Mouse (Mus musculus) limb, embryonic 10.5 days (tissue): ENCODE measurements around the gene BC049352. TPM values are rescaled to one million over a fixed set of nuclear protein-coding genes. Genes with fewer than 3 reads are reported as not detected.

Source experiments
- DNase-seq: peaks from one replicate; pipeline ENCODE4 v3.0.0-alpha.2; 2017; ENCODE audit warnings: low spot score
- H3K27ac ChIP-seq: fragments of 300-500 bp; sonication (generic); 2 replicates; pipeline ENCODE4 v1.5.1; 2016; ENCODE audit warnings: mild to moderate bottlenecking
- H3K27me3 ChIP-seq: fragments of 300-500 bp; sonication (generic); 2 replicates; pipeline ENCODE4 v1.6.1; 2016; ENCODE audit warnings: low read depth, mild to moderate bottlenecking; ENCODE audit not compliant: poor library complexity, severe bottlenecking
- H3K36me3 ChIP-seq: fragments of 300-500 bp; sonication (generic); 2 replicates; pipeline ENCODE4 v1.6.1; 2016; ENCODE audit warnings: mild to moderate bottlenecking, moderate library complexity
- H3K4me1 ChIP-seq: fragments of 300-500 bp; sonication (generic); 2 replicates; pipeline ENCODE4 v1.6.1; 2016
- H3K4me3 ChIP-seq: fragments of 300-500 bp; sonication (generic); 2 replicates; pipeline ENCODE4 v1.5.1; 2016; ENCODE audit warnings: mild to moderate bottlenecking, moderate library complexity
- H3K9me3 ChIP-seq: fragments of 300-500 bp; sonication (generic); replicated peaks from 2 replicates; pipeline ENCODE4 v1.6.1; 2016; ENCODE audit warnings: mild to moderate bottlenecking
- WGBS: fragments of 180-500 bp; shearing (Covaris S2); methylation state at CpG from one replicate; pipeline ENCODE4 v1.1.7; 2016; 5-methylcytosine and 5-hydroxymethylcytosine counted together
- polyA plus RNA-seq: library from polyadenylated mRNA; unstranded; fragments of >200 nt; fragmentation: Nextera tagmentation; extraction: Ambion mirVana; gene quantifications from 2 replicates; pipeline ENCODE4 v1.2.1, GENCODE M21; 2016

The BC049352 gene
- polyA plus RNA-seq, 1 experiment from 2014 or later, result not detected

GRCm38 (mm10) chr9:45236744-45237143 is 54.9 kb downstream of the BC049352 start:
- Histone ChIP-seq H3K27ac (no peak overlapping the region), H3K4me3 (no peak overlapping the region), H3K27me3 (no peaks in the 10 kb centered on the region), H3K9me3 (no peaks in the 10 kb centered on the region), H3K4me1 (no peaks in the 10 kb centered on the region), H3K36me3 (no peaks in the 10 kb centered on the region)
- 63% methylated on average over 7 of the region's 7 CpGs for WGBS
- no peak for DNase-seq

DNA sequence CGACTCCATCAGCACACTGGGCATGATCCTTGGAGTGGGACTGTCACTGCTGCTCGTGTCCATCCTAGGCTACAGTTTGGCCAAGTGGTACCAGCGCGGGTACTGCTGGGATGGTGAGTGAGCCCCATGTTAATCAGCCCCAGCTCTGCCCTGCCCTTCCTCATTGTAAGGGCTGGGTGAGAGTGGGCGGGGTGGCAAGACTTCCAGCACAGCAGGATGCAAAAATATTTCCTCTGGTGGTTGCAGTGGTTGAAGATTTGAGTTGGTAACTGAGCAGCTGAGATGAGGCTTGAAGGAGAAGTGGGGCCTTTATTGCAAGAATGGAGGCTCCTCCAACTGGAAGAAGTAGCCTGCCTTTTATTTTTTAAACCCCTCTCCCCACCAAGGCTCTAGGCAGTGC is 59.6 kb downstream of the BC049352 start:
- 80% methylated on average over 5 of the region's 5 CpGs for WGBS
- Histone ChIP-seq H3K36me3 (no peaks in the 10 kb centered on the region), H3K27me3 (no peaks in the 10 kb centered on the region), H3K4me1 (no peaks in the 10 kb centered on the region), H3K4me3 (no peak overlapping the region), H3K9me3 (no peaks in the 10 kb centered on the region), H3K27ac (no peak overlapping the region)
- DNase-seq, result no peak

DNA sequence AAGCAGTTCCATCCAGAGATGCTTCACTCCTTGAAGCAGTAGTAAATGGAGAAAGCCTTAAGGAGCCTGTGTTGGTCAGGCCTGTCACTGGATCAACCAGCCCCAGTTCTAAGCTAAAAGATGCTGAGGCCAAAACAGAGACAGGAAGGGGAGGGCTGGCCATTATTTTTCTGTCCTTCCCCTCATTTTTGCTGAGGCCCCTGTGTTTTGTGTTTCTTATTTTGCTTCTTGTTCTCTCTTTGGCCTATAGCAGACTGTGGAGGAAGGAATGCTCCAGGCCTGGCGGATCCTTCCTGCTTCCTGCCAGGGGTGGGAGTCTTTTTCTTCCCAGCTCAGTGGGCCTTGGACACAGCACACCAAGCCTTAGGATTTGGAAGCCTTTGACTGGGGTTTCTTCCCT is 63.6 kb downstream of the BC049352 start:
- no peak overlapping the region for H3K4me3 ChIP-seq
- H3K36me3 ChIP-seq, result no peaks in the 10 kb centered on the region
- no peak for DNase-seq
- H3K4me1 ChIP-seq, result no peaks in the 10 kb centered on the region
- H3K27ac ChIP-seq, result no peak overlapping the region
- H3K9me3 ChIP-seq, result no peaks in the 10 kb centered on the region
- H3K27me3 ChIP-seq, result no peaks in the 10 kb centered on the region
- WGBS, result 77% methylated on average over 1 of the region's 1 CpGs

DNA sequence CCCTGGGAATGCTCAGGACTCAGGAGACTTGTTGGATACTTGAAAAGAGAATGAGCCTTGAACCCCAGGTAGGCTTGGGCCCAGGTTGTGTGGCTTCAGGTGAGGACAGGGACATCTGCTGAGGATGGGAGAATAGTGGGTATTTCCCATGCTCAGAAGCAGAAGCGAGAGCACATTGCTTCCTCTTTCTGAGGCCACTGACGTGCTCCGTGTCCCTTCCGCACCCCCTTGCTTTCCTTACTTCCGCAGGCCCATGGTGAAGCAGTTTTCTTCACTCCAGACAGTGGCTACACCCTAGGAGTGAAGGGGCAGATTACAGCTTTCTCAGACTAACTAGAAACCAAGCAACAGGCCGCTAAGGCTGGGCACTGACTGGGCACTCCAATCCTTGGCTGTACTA is 64.3 kb downstream of the BC049352 start:
- 89% methylated on average over 6 of the region's 6 CpGs for WGBS
- no peak for DNase-seq
- Histone ChIP-seq H3K27ac (no peak overlapping the region), H3K4me3 (no peak overlapping the region), H3K4me1 (no peaks in the 10 kb centered on the region), H3K27me3 (no peaks in the 10 kb centered on the region), H3K36me3 (no peaks in the 10 kb centered on the region), H3K9me3 (no peaks in the 10 kb centered on the region)

GRCm38 (mm10) chr9:45247536-45247935 is 65.7 kb downstream of the BC049352 start:
- Histone ChIP-seq H3K4me3 (no peak overlapping the region), H3K36me3 (no peaks in the 10 kb centered on the region), H3K27ac (no peak overlapping the region), H3K27me3 (no peaks in the 10 kb centered on the region), H3K9me3 (no peaks in the 10 kb centered on the region), H3K4me1 (no peaks in the 10 kb centered on the region)
- 66% methylated on average over 2 of the region's 2 CpGs for WGBS
- DNase-seq, result no peak

- H3K27ac ChIP-seq, result no peak overlapping the region
- H3K4me1 ChIP-seq, result peaks cover 8% of the 10 kb centered on the region
- DNase-seq, result no peak
- H3K9me3 ChIP-seq, result no peaks in the 10 kb centered on the region
- H3K4me3 ChIP-seq, result no peak overlapping the region
- no peaks in the 10 kb centered on the region for H3K27me3 ChIP-seq
- no peaks in the 10 kb centered on the region for H3K36me3 ChIP-seq
- 85% methylated on average over 7 of the region's 7 CpGs for WGBS
Observed at GRCm38 (mm10) chr9:45250306-45250705, 68.5 kb downstream of the BC049352 start.

DNA sequence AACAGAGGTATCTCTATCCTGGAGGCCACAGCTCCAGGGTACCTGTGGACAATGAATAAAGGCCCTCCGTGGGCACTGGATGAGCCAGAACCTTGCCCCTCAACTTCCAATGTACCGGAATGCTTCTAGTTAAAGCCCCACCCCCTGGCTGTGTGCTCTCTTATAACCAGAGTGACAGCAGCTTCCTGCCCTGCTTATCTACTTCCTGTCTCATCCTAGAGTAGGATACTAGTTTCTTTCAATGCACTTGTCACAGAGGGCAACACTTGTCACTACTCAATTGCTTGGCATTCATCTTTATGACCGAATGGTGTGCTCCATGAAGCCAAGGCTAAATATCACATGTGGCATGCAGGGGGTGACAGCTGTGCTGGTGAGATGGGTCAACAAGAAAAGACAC is 69.5 kb downstream of the BC049352 start:
- no peaks in the 10 kb centered on the region for H3K27me3 ChIP-seq
- no peak for DNase-seq
- H3K9me3 ChIP-seq, result no peaks in the 10 kb centered on the region
- WGBS, result 84% methylated on average over 3 of the region's 3 CpGs
- H3K4me3 ChIP-seq, result no peak overlapping the region
- no peak overlapping the region for H3K27ac ChIP-seq
- H3K36me3 ChIP-seq, result no peaks in the 10 kb centered on the region
- H3K4me1 ChIP-seq, result peaks cover 8% of the 10 kb centered on the region

DNA sequence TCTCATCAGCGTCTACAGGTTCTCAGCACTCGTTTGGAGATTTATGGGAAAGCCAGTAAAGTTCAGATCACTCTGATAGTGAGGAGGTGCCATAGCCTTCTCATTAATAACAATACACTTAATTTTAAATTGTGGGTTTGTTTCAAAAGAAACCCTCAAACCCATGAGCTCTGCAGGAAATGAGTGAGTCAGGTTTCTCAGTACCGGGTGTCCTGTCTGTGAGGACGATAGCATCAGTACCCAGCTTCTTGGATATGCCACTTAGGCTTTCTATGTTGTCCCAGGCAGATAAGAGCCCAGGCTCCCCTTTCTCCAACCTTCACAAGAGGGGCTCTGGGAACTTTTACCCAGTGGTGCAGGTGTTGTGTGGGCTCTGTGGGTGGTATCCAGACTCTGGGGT is 70.2 kb downstream of the BC049352 start:
- H3K4me3 ChIP-seq, result no peak overlapping the region
- 73% methylated on average over 4 of the region's 4 CpGs for WGBS
- no peaks in the 10 kb centered on the region for H3K36me3 ChIP-seq
- H3K27me3 ChIP-seq, result no peaks in the 10 kb centered on the region
- peaks cover 8% of the 10 kb centered on the region for H3K4me1 ChIP-seq
- H3K27ac ChIP-seq, result no peak overlapping the region
- no peak for DNase-seq
- H3K9me3 ChIP-seq, result no peaks in the 10 kb centered on the region

DNA sequence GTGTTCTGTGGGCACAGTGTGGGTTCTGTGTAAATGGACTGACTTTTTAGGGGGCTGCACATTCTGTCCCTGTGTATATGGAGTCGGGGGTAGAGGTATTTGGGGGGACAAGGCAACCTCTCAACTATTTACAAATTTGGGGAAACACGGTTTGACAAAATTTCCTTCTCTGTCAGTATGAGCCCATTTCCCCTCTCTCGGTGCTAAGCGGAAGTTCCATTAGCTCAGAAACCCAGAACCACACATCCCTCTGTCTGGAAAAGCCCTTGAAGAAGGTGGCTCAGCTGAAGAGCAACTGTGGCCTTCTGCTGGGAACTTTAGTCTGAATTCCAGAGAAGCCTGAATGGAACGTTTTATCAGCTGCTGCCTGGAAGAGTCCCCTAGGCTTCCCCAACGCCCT is 70.6 kb downstream of the BC049352 start:
- no peaks in the 10 kb centered on the region for H3K9me3 ChIP-seq
- peaks cover 8% of the 10 kb centered on the region for H3K4me1 ChIP-seq
- no peak overlapping the region for H3K27ac ChIP-seq
- WGBS, result 80% methylated on average over 6 of the region's 6 CpGs
- H3K36me3 ChIP-seq, result no peaks in the 10 kb centered on the region
- DNase-seq, result no peak
- no peak overlapping the region for H3K4me3 ChIP-seq
- H3K27me3 ChIP-seq, result no peaks in the 10 kb centered on the region

GRCm38 (mm10) chr9:45254021-45254420 is 72.2 kb downstream of the BC049352 start:
- no peaks in the 10 kb centered on the region for H3K36me3 ChIP-seq
- no peaks in the 10 kb centered on the region for H3K9me3 ChIP-seq
- H3K27ac ChIP-seq, result no peak overlapping the region
- whole genome bisulfite sequencing, result 36% methylated on average over 6 of the region's 6 CpGs
- H3K4me1 ChIP-seq, result peaks cover 8% of the 10 kb centered on the region
- H3K4me3 ChIP-seq, result no peak overlapping the region
- DNase-seq, result no peak
- H3K27me3 ChIP-seq, result no peaks in the 10 kb centered on the region

DNA sequence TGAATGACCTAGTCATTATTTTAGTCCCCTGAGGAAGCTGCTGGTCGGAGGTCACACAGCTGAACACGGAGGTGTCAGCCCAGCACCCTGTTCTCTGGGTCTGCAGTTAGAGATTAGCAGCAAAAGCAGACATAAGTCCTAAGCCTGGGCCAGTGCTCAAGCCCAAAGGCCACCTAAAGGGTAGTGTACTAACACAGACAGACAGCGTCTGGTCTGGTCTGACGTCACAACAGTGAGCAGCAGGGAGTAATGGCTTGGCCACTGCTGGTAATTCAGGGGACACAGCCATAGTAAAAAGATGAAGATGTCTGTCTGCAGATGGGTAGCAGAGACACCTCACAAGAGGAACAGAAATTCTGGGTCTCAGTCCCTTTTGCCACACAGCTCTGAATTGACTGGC is 72.8 kb downstream of the BC049352 start:
- Histone ChIP-seq H3K9me3 (no peaks in the 10 kb centered on the region), H3K36me3 (no peaks in the 10 kb centered on the region), H3K27me3 (no peaks in the 10 kb centered on the region), H3K4me1 (peaks cover 8% of the 10 kb centered on the region), H3K27ac (no peak overlapping the region), H3K4me3 (no peak overlapping the region)
- WGBS, result 61% methylated on average over 4 of the region's 4 CpGs
- no peak for DNase-seq

GRCm38 (mm10) chr9:45255431-45255830 is 73.6 kb downstream of the BC049352 start:
- DNase-seq, result no peak
- Histone ChIP-seq H3K27ac (no peak overlapping the region), H3K27me3 (no peaks in the 10 kb centered on the region), H3K4me1 (peaks cover 8% of the 10 kb centered on the region), H3K9me3 (no peaks in the 10 kb centered on the region), H3K36me3 (no peaks in the 10 kb centered on the region), H3K4me3 (no peak overlapping the region)
- 93% methylated on average over 4 of the region's 4 CpGs for WGBS

DNA sequence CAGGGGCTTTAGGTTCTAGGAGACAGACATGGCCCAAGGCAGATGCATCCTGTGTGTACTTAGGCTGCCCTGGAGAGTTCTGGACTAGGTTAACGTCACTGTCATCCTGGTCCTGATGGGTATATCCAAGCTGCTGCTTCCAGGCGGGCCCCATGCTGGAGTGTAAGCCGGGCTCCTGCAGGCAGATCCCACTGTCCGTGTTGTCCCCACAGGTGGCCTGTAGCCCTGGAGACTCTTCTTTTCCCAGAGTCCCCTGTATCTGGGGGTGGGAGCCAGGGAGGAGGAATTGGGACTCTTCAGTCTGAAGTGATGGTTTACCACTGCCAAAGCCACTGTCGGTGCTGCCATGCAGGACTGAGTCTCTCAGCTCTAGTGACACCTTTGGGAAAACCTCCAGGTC is 74.2 kb downstream of the BC049352 start:
- H3K27ac ChIP-seq, result no peak overlapping the region
- WGBS, result 85% methylated on average over 5 of the region's 5 CpGs
- no peak overlapping the region for H3K4me3 ChIP-seq
- DNase-seq, result no peak
- no peaks in the 10 kb centered on the region for H3K36me3 ChIP-seq
- peaks cover 8% of the 10 kb centered on the region for H3K4me1 ChIP-seq
- H3K27me3 ChIP-seq, result no peaks in the 10 kb centered on the region
- H3K9me3 ChIP-seq, result no peaks in the 10 kb centered on the region

GRCm38 (mm10) chr9:45259065-45259464 is 77.3 kb downstream of the BC049352 start:
- Histone ChIP-seq H3K4me3 (no peak overlapping the region), H3K27ac (no peak overlapping the region), H3K9me3 (no peaks in the 10 kb centered on the region), H3K4me1 (peaks cover 6% of the 10 kb centered on the region), H3K36me3 (no peaks in the 10 kb centered on the region), H3K27me3 (no peaks in the 10 kb centered on the region)
- 89% methylated on average over 13 of the region's 13 CpGs for WGBS
- no peak for DNase-seq
